Mouse (Mus musculus) hindbrain, embryonic 15.5 days (tissue): ENCODE data around the gene AA986860. TPM values are rescaled to one million over a fixed set of nuclear protein-coding genes. Genes with fewer than 3 reads are reported as not detected.

ENCODE experiments used
- ATAC-seq: fragments of 200-750 bp; cut with Nextera tagmentation; 2 replicates; pipeline ENCODE4 v1.8.0; 2017; ENCODE audit warnings: low read depth, moderate number of reproducible peaks, moderate TSS enrichment; ENCODE audit not compliant: low FRiP score
- H3K27ac ChIP-seq: fragments of 300-500 bp; sonication (generic); replicated peaks from 2 replicates; pipeline ENCODE4 v1.5.1; 2015; ENCODE audit warnings: mild to moderate bottlenecking, inconsistent platforms
- H3K27me3 ChIP-seq: fragments of 300-500 bp; sonication (generic); 2 replicates; pipeline ENCODE4 v1.6.1; 2015; ENCODE audit warnings: control low read depth, inconsistent platforms
- H3K36me3 ChIP-seq: fragments of 300-500 bp; sonication (generic); 2 replicates; pipeline ENCODE4 v1.6.1; 2015; ENCODE audit warnings: control low read depth, inconsistent platforms
- H3K4me1 ChIP-seq: fragments of 300-500 bp; sonication (generic); replicated peaks from 2 replicates; pipeline ENCODE4 v1.6.1; 2015; ENCODE audit warnings: control low read depth, inconsistent platforms
- H3K4me2 ChIP-seq: fragments of 300-500 bp; sonication (generic); 2 replicates; pipeline ENCODE4 v1.6.1; 2015; ENCODE audit warnings: moderate library complexity, mild to moderate bottlenecking, inconsistent platforms
- H3K4me3 ChIP-seq: fragments of 300-500 bp; sonication (generic); 2 replicates; pipeline ENCODE4 v1.5.1; 2015; ENCODE audit warnings: mild to moderate bottlenecking, inconsistent platforms
- H3K9ac ChIP-seq: fragments of 300-500 bp; sonication (generic); 2 replicates; pipeline ENCODE4 v1.6.1; 2015; ENCODE audit warnings: inconsistent platforms
- H3K9me3 ChIP-seq: fragments of 300-500 bp; sonication (generic); 2 replicates; pipeline ENCODE4 v1.6.1; 2016; ENCODE audit warnings: control low read depth, inconsistent platforms
- WGBS: fragments of 180-500 bp; shearing (Covaris S2); methylation state at CpG from one replicate; pipeline ENCODE4 v1.1.7; 2015; 5-methylcytosine and 5-hydroxymethylcytosine counted together
- polyA plus RNA-seq: library from polyadenylated mRNA; unstranded; fragments of >200 nt; fragmentation: Nextera tagmentation; extraction: Ambion mirVana; gene quantifications from 2 replicates; pipeline ENCODE4 v1.2.1, GENCODE M21; 2015

Gene AA986860
- polyA plus RNA-seq, 1 experiment from 2014 or later: 0.39 TPM

GRCm38 (mm10) chr1:130738551-130739106 is 6.9 kb downstream of the AA986860 start:
- H3K36me3 ChIP-seq: no peaks in the 10 kb centered on the region
- no peaks in the 10 kb centered on the region for H3K4me1 ChIP-seq
- H3K27ac ChIP-seq: no peak overlapping the region
- no peak overlapping the region for H3K4me2 ChIP-seq
- H3K9ac ChIP-seq: no peak overlapping the region
- no peaks in the 10 kb centered on the region for H3K9me3 ChIP-seq
- WGBS: 82% methylated on average over 3 of the region's 3 CpGs
- no peak overlapping the region for H3K4me3 ChIP-seq
- no peaks in the 10 kb centered on the region for H3K27me3 ChIP-seq
- no peak for ATAC-seq

- no peak overlapping the region for H3K27ac ChIP-seq
- H3K27me3 ChIP-seq: no peaks in the 10 kb centered on the region
- no peak for ATAC-seq
- no peaks in the 10 kb centered on the region for H3K4me1 ChIP-seq
- no peak overlapping the region for H3K9ac ChIP-seq
- 85% methylated on average over 3 of the region's 3 CpGs for WGBS
- no peak overlapping the region for H3K4me2 ChIP-seq
- no peaks in the 10 kb centered on the region for H3K36me3 ChIP-seq
- H3K9me3 ChIP-seq: no peaks in the 10 kb centered on the region
- H3K4me3 ChIP-seq: no peak overlapping the region
Measured at GRCm38 (mm10) chr1:130739636-130740035, 7.9 kb downstream of the AA986860 start.

DNA sequence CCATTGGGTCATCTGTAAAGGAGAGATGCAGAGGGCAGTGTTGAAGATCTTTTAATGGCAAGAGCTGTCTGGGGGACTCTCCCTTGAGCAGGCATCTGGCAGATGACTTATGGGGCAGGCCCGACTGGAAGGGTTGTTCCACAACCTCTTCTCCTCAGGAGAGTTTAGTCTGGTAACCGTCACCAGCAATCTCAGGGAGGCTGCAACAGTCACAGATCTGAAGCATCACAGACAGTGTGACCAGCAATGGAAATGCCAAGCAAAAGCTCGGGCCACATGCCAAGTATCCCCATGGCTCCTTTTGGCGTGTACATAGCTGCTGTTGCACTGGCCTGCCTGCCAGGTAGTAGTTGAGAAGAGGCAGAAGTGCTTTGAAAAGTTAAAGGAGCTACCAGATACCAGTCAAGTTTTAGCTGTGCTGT is 8.5 kb downstream of the AA986860 start:
- Histone ChIP-seq H3K4me2 (no peak overlapping the region), H3K36me3 (no peaks in the 10 kb centered on the region), H3K9ac (no peak overlapping the region), H3K27me3 (no peaks in the 10 kb centered on the region), H3K4me3 (no peak overlapping the region), H3K27ac (no peak overlapping the region), H3K9me3 (no peaks in the 10 kb centered on the region), H3K4me1 (no peaks in the 10 kb centered on the region)
- WGBS: 73% methylated on average over 4 of the region's 4 CpGs
- ATAC-seq: no peak

DNA sequence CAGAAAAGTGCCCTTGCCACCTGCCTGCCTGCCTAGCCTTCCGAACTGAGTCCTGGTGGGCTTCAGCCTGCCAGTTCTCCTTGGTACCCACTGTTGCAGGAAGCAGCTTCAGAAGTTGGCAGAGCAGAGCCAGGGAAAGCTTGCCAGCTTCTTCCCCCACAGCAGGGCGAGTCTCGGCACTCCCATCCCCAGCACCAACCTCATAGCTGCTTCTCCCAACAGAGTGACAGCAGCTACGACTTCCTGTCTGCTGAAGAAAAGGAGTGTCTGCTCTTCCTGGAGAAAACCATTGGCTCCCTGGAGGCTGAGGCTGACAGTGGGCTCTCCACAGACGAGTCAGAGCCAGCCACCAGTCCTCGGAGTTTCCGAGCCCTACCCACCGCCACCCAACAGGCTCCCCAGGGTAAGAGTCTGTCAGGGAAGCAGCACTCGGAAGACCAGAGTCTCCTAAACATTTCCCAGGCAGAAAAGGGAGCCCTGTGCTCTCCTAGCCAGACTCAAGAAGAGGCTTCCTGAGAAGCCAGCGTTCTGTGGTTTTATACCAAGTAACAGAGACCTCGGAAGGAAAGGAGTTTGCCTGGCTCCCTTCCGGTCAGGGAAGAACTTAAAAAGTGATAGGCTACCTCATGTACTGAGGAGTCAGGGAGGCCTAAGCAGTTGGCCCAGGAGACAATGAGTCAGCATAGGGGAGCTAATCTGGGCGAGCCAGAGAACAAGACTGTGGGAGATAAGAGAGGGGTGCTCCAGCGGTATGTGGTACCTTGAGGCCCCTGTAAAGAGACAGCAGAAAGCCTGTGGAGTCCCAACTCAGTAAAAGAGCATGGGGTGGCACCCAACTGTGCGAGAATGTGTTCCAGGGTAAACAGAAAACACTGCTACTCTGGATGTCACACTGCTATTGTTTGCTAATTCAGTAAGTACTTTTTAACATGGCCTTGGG is 9.3 kb downstream of the AA986860 start:
- H3K9me3 ChIP-seq: no peaks in the 10 kb centered on the region
- ATAC-seq: 0 out of 2 replicates have a peak, but pooled peaks have one; percentile 19
- H3K4me3 ChIP-seq: no peak overlapping the region
- H3K4me2 ChIP-seq: no peak overlapping the region
- H3K4me1 ChIP-seq: no peaks in the 10 kb centered on the region
- 53% methylated on average over 15 of the region's 15 CpGs for WGBS
- H3K36me3 ChIP-seq: no peaks in the 10 kb centered on the region
- H3K27ac ChIP-seq: no peak overlapping the region
- no peaks in the 10 kb centered on the region for H3K27me3 ChIP-seq
- no peak overlapping the region for H3K9ac ChIP-seq

GRCm38 (mm10) chr1:130742201-130742600 is 10.4 kb downstream of the AA986860 start:
- H3K4me3 ChIP-seq: no peak overlapping the region
- no peak overlapping the region for H3K4me2 ChIP-seq
- H3K36me3 ChIP-seq: no peaks in the 10 kb centered on the region
- H3K27ac ChIP-seq: no peak overlapping the region
- WGBS: 86% methylated on average over 7 of the region's 7 CpGs
- no peaks in the 10 kb centered on the region for H3K27me3 ChIP-seq
- H3K9me3 ChIP-seq: no peaks in the 10 kb centered on the region
- no peaks in the 10 kb centered on the region for H3K4me1 ChIP-seq
- no peak for ATAC-seq
- H3K9ac ChIP-seq: no peak overlapping the region

DNA sequence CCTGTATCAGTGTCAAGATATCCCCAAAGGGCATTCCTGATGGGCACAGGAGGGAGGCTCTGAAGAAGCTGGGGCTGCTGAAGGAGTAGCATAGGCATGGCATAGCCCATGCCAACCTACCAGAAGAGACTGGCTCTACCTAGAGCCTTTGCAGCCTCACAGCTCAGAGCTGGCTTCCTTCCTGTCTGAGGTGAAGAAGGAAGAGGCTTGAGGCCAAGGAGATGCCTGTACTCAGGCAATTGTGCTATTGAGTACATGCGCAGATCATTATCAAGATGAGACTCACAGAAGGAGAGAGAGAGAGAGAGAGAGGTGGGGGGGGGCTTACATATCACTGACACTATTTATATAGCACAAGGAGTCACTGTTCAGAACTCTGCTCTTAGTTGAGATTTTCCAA is 12.0 kb downstream of the AA986860 start:
- Histone ChIP-seq H3K4me3 (no peak overlapping the region), H3K27ac (no peak overlapping the region), H3K27me3 (no peaks in the 10 kb centered on the region), H3K4me1 (no peaks in the 10 kb centered on the region), H3K9ac (no peak overlapping the region), H3K36me3 (no peaks in the 10 kb centered on the region), H3K9me3 (no peaks in the 10 kb centered on the region), H3K4me2 (no peak overlapping the region)
- 91% methylated on average over 1 of the region's 1 CpGs for WGBS
- no peak for ATAC-seq

DNA sequence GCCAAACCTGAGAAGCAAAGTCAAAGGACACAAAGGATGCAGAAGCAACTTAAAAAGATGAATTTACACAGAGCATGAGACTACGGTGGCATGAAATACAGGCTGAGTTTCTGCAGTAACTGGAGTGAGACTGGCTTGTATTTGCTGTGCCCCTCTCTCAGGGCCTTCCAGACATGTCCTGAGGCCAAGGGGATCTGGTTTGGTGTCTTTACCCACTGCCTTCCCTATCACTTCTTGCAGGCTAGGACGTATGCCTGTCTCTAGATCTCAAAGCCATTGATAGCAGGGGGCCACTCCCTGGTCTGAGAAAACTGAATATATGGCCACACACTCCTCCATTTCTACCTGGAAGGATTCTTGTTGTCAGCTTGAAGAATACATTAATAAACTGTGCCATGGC is 12.4 kb downstream of the AA986860 start:
- no peak overlapping the region for H3K27ac ChIP-seq
- no peak overlapping the region for H3K4me2 ChIP-seq
- H3K4me1 ChIP-seq: no peaks in the 10 kb centered on the region
- WGBS: 83% methylated on average over 2 of the region's 2 CpGs
- H3K4me3 ChIP-seq: no peak overlapping the region
- ATAC-seq: no peak
- no peaks in the 10 kb centered on the region for H3K36me3 ChIP-seq
- H3K27me3 ChIP-seq: no peaks in the 10 kb centered on the region
- H3K9me3 ChIP-seq: no peaks in the 10 kb centered on the region
- no peak overlapping the region for H3K9ac ChIP-seq

GRCm38 (mm10) chr1:130744961-130745360 is 13.2 kb downstream of the AA986860 start:
- Histone ChIP-seq H3K27ac (no peak overlapping the region), H3K27me3 (no peaks in the 10 kb centered on the region), H3K4me2 (no peak overlapping the region), H3K9me3 (no peaks in the 10 kb centered on the region), H3K4me1 (no peaks in the 10 kb centered on the region), H3K4me3 (no peak overlapping the region), H3K9ac (no peak overlapping the region), H3K36me3 (no peaks in the 10 kb centered on the region)
- no peak for ATAC-seq
- 91% methylated on average over 5 of the region's 5 CpGs for WGBS

GRCm38 (mm10) chr1:130745591-130745990 is 13.8 kb downstream of the AA986860 start:
- no peak overlapping the region for H3K27ac ChIP-seq
- no peaks in the 10 kb centered on the region for H3K36me3 ChIP-seq
- no peak overlapping the region for H3K9ac ChIP-seq
- H3K4me2 ChIP-seq: no peak overlapping the region
- no peaks in the 10 kb centered on the region for H3K9me3 ChIP-seq
- H3K4me1 ChIP-seq: no peaks in the 10 kb centered on the region
- WGBS: 96% methylated on average over 3 of the region's 3 CpGs
- no peaks in the 10 kb centered on the region for H3K27me3 ChIP-seq
- ATAC-seq: no peak
- H3K4me3 ChIP-seq: no peak overlapping the region

DNA sequence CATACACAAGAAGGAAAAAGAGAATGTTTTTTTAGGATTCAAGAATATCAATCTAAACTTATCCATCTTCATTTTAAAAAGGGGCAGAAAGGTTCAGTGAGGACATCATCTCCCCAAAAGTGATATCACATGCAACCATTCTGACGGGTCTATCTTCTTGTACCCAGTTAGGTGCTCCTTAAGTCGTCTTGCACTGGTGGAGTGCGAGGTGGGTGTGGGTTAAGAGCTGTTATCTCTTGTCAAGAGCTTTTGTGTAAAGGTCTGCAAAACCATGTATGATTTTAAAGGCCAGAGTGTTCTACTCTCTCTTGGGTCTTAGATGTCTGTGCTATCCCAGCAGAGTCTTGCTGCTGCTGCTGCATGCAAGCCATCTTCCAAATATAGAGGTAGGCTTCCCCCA is 15.0 kb downstream of the AA986860 start:
- Histone ChIP-seq H3K36me3 (no peaks in the 10 kb centered on the region), H3K27me3 (no peaks in the 10 kb centered on the region), H3K4me3 (no peak overlapping the region), H3K27ac (no peak overlapping the region), H3K4me2 (no peak overlapping the region), H3K9ac (no peak overlapping the region), H3K4me1 (no peaks in the 10 kb centered on the region), H3K9me3 (no peaks in the 10 kb centered on the region)
- WGBS: 90% methylated on average over 3 of the region's 3 CpGs
- ATAC-seq: no peak

GRCm38 (mm10) chr1:130759689-130760088 is 27.9 kb downstream of the AA986860 start:
- no peak for ATAC-seq
- no peak overlapping the region for H3K4me2 ChIP-seq
- H3K27me3 ChIP-seq: no peaks in the 10 kb centered on the region
- H3K9me3 ChIP-seq: no peaks in the 10 kb centered on the region
- H3K4me3 ChIP-seq: no peak overlapping the region
- WGBS: 89% methylated on average over 9 of the region's 9 CpGs
- H3K4me1 ChIP-seq: no peaks in the 10 kb centered on the region
- H3K9ac ChIP-seq: no peak overlapping the region
- no peak overlapping the region for H3K27ac ChIP-seq
- no peaks in the 10 kb centered on the region for H3K36me3 ChIP-seq

DNA sequence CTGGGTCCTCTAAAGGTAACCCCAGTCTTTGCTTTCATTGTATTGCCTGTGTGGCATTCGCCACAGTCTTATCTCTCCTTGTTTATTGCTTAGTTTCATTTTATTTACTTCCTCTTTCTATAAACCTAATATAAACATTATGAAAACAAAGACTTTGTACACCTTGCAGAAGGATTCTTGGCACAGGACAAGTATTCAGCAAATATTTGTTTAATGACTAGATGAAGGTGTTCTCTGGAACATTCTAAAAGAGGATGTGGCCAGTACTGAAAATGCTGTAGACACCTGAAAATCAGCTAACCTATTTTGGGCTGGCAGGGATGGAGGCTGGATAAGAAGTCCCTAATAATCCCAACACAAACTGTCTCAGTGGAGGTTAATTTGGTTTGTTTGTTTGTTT is 29.8 kb downstream of the AA986860 start:
- 89% methylated on average over 1 of the region's 1 CpGs for WGBS
- Histone ChIP-seq H3K4me2 (no peak overlapping the region), H3K27me3 (no peaks in the 10 kb centered on the region), H3K4me1 (no peaks in the 10 kb centered on the region), H3K36me3 (no peaks in the 10 kb centered on the region), H3K9me3 (no peaks in the 10 kb centered on the region), H3K27ac (no peak overlapping the region), H3K4me3 (no peak overlapping the region), H3K9ac (no peak overlapping the region)
- no peak for ATAC-seq
